Mouse (Mus musculus): Measurements from ENCODE around the gene Tmem18. TPM values are rescaled to one million over a fixed set of nuclear protein-coding genes. Genes with fewer than 3 reads are reported as not detected.

Tmem18 gene
- polyA plus RNA-seq, 1 experiment from 2014 or later = 24.6 TPM

DNA sequence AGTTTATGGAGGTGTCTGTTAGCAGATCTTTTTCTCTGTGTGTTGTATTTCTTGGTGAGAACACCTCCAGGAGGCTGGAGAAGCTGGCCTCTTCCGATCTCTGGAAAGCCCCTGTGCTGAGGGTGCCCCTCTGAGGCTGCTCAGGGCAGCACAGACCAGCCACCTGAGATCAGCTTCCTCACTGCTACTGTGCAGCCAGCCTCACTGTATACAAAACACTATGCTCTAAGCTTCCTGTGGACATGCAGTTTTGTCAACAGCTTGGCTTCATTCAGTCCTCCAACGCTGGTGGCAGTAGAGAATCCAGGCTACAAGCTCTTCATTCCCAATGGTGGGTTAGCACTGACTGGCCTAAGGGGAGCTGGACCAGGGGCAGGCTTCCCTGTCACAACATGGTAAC, 15.8 kb downstream of the Tmem18 start:
- H3K9me3 ChIP-seq = no peaks in the 10 kb centered on the region
- no peak for DNase-seq (ENCODE audit: low spot score)
- H3K4me3 ChIP-seq = no peak overlapping the region
- H3K36me3 ChIP-seq (replicated peaks) = no peaks in the 10 kb centered on the region
- no peaks in the 10 kb centered on the region; the same call in 1 of the 2 replicates for H3K27me3 ChIP-seq (replicated peaks; ENCODE audit: low read depth, poor library complexity, severe bottlenecking)
- peak overlapping the region; percentile 3; the same call in 1 of the 2 replicates for H3K27ac ChIP-seq (replicated peaks)
- H3K4me1 ChIP-seq = peaks cover 40% of the 10 kb centered on the region
- 76% methylated on average over 2 of the region's 2 CpGs for WGBS

DNA sequence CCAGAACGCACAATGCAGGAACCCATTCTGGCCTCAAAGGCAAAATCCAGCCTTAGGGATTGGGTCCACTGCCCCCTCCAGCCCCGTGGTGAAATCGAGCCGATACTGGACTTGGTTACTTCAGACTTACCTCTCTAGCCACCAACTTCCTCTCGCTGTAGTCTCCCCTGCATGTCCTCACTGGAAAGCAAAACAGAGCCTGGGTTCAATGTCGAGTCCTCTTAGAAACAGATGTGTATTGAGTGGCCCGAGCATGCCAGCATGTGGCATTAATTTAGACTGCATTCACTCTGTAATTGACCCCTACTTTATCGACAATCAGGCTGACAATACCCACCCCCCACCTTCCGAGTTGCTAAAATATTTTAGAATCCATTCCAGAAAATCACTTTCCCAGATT, 19.8 kb downstream of the Tmem18 start:
- 25% methylated on average over 9 of the region's 9 CpGs for WGBS
- Histone ChIP-seq H3K4me1 (peaks cover 59% of the 10 kb centered on the region), H3K27me3 (replicated peaks; ENCODE audit: low read depth, poor library complexity, severe bottlenecking) (no peaks in the 10 kb centered on the region), H3K9me3 (no peaks in the 10 kb centered on the region), H3K36me3 (replicated peaks) (no peaks in the 10 kb centered on the region), H3K27ac (replicated peaks) (peak overlapping the region; percentile 84), H3K4me3 (no peak overlapping the region)
- DNase-seq (ENCODE audit: low spot score) = peak; percentile 80

DNA sequence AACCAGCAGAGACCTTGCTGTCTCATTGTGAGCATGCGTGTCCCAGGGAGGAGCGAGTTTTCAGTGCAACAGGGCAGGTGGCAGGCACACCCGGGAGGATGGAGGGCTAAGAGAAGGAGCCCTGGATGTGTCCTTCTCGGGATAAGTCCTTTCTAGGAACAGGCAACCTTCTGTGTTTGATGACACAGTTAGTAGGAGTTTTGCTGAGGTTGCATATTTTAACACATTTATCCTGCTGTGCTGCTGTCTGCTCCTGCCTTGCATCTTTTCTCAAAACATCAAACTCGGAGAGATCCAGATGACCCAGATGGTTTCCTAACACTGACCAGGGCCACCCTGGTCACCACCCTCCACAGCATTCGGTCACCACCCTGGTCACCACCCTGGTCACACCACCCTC, 20.6 kb downstream of the Tmem18 start:
- Histone ChIP-seq H3K27me3 (replicated peaks; ENCODE audit: low read depth, poor library complexity, severe bottlenecking) (no peaks in the 10 kb centered on the region), H3K36me3 (replicated peaks) (no peaks in the 10 kb centered on the region), H3K27ac (replicated peaks) (peak overlapping the region; percentile 84), H3K9me3 (no peaks in the 10 kb centered on the region), H3K4me3 (no peak overlapping the region), H3K4me1 (peaks cover 59% of the 10 kb centered on the region)
- DNase-seq (ENCODE audit: low spot score) = no peak
- 62% methylated on average over 6 of the region's 6 CpGs for WGBS

DNA sequence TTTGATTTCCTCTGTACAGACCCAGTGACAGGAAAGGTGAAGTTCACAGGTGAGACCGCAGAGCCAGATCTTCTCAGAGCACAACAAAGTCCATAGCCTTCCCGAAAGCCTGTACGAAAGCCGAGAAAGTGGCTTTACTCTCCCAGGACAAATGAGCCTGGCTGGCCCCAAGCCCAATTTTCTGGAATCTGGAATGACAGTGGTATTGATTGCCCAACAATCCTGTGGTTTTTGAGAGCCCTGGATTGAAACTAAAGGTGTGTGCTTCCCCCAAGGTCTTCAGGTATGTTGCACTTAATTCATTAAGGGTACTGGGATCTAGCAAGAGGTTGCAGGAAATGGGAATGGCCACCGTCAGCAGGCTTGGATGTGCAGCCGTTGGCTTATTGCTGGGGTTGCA, 21.7 kb downstream of the Tmem18 start:
- peaks cover 54% of the 10 kb centered on the region for H3K4me1 ChIP-seq
- no peak overlapping the region for H3K4me3 ChIP-seq
- no peaks in the 10 kb centered on the region for H3K9me3 ChIP-seq
- no peaks in the 10 kb centered on the region for H3K36me3 ChIP-seq (replicated peaks)
- DNase-seq (ENCODE audit: low spot score) = no peak
- no peaks in the 10 kb centered on the region for H3K27me3 ChIP-seq (replicated peaks; ENCODE audit: low read depth, poor library complexity, severe bottlenecking)
- no peak overlapping the region for H3K27ac ChIP-seq (replicated peaks)
- 87% methylated on average over 6 of the region's 6 CpGs for WGBS

DNA sequence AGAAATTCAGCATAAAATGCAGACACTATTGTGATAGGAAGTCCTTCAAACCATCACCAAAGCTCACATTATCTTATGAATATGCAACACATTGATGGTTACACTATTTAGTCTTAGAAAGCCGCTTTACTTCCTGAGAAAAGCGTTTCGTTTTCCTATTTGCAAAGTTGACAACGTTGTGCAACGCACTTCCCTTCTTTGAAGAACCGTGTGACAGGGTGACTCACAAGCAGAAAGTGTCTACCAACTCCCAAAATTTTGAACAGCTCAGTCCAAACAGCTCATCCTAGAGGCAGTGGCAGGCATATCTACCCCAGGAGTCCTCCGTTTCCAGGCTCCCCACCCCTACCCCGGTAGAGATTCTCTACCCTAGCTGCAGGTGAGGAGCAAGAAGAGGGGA, 22.5 kb downstream of the Tmem18 start:
- no peaks in the 10 kb centered on the region for H3K27me3 ChIP-seq (replicated peaks; ENCODE audit: low read depth, poor library complexity, severe bottlenecking)
- H3K4me1 ChIP-seq = peaks cover 50% of the 10 kb centered on the region
- H3K4me3 ChIP-seq = no peak overlapping the region
- H3K36me3 ChIP-seq (replicated peaks) = no peaks in the 10 kb centered on the region
- H3K9me3 ChIP-seq = no peaks in the 10 kb centered on the region
- DNase-seq (ENCODE audit: low spot score) = no peak
- 79% methylated on average over 8 of the region's 8 CpGs for whole genome bisulfite sequencing
- no peak overlapping the region for H3K27ac ChIP-seq (replicated peaks)

DNA sequence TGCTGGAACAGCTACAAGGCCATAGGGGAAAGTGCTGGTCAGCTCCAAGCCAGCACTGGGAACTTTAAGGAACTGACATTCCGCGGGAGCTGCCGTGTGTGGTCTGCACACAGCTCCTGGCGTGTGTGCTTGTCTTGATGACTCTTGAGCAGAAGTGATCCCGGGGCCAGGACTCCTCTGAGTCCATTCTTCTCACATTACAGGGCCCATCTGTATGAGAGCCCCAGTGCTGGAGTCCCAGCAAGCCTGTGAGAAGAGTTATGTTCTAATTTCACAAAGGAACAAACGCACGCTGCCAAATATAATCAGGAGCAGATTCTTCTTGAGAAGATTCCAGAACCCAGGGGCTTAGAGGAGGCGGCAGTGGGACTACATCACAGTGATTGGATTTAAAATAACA, 34.2 kb downstream of the Tmem18 start:
- Histone ChIP-seq H3K27ac (replicated peaks) (peak overlapping the region; percentile 19), H3K4me1 (peaks cover 21% of the 10 kb centered on the region), H3K36me3 (replicated peaks) (no peaks in the 10 kb centered on the region), H3K27me3 (replicated peaks; ENCODE audit: low read depth, poor library complexity, severe bottlenecking) (no peaks in the 10 kb centered on the region), H3K9me3 (no peaks in the 10 kb centered on the region), H3K4me3 (no peak overlapping the region)
- WGBS = 33% methylated on average over 8 of the region's 8 CpGs
- peak; percentile 72 for DNase-seq (ENCODE audit: low spot score)

DNA sequence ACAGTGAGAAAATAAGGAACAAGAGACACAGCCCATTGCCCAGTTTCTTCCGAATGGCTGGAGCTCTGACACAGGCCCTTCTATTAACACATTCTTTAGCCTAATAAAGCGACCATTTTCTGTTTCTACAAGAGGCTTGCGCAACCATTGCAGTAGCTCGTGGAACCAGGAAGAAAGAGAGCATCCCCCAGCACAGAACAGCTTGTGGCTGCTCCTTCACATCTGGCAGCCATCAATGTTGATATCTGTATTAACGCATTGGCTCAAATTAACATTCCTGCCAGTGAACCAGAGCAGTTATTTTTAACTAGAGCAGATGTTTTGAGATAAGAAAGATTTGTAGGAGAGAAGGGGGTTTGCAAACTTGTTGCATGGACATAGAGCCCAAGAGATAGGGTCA, 44.2 kb downstream of the Tmem18 start:
- peak; percentile 38 for DNase-seq (ENCODE audit: low spot score)

DNA sequence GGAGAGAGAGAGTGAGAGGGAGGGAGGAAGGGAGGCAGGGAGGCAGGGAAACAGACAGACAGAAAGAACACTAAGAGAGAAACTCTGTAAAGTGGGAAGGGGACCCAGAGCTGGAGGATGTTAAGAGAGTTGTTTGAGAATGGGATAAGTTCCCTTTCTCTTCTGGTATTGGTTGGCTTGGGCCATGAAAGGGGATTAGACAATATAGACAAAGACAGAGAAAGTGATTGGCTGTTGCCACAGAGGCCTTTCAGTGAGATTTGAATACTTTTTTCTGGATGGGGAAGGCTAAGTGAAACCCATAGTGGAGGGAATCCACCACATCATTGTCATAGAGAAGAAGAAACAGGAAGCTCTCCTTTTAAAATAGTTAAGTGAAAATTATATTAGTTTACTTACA, 50.3 kb downstream of the Tmem18 start:
- H3K4me1 ChIP-seq = 0 out of 2 replicates have a peak, but pooled peaks cover 7% of the 10 kb centered on the region
- no peak for DNase-seq (ENCODE audit: low spot score)
- no peaks in the 10 kb centered on the region for H3K9me3 ChIP-seq
- no peaks in the 10 kb centered on the region for H3K36me3 ChIP-seq (replicated peaks)
- H3K4me3 ChIP-seq = no peak overlapping the region
- H3K27ac ChIP-seq (replicated peaks) = no peak overlapping the region
- no peaks in the 10 kb centered on the region for H3K27me3 ChIP-seq (replicated peaks; ENCODE audit: low read depth, poor library complexity, severe bottlenecking)

More for the DNA sequence above, 44.2 kb downstream of the Tmem18 start:
- Histone ChIP-seq H3K4me1 (peaks cover 14% of the 10 kb centered on the region), H3K9me3 (no peaks in the 10 kb centered on the region), H3K4me3 (no peak overlapping the region), H3K27me3 (replicated peaks; ENCODE audit: low read depth, poor library complexity, severe bottlenecking) (no peaks in the 10 kb centered on the region), H3K27ac (replicated peaks) (no peak overlapping the region; the same call in 1 of the 2 replicates), H3K36me3 (replicated peaks) (no peaks in the 10 kb centered on the region)
- 46% methylated on average over 5 of the region's 5 CpGs for WGBS

Small RNAs within 50 kb of the gene (microRNA-seq; reads per million reads assigned to microRNA genes)
- not detected for gene Gm25243

Other genes starting within 250 kb of the Tmem18 start
- 0.19 and 0.27 TPM in 2 replicates for gene Sntg2, start 211.1 kb upstream of the Tmem18 start, polyA plus RNA-seq (2016; fragmentation: Nextera tagmentation; extraction: Ambion mirVana)